Mouse (Mus musculus): ENCODE measurements at regions not wholly inside any gene's neighbourhood (a gene's known extent, or its start where the extent isn't known, plus 50 kb on each side); places are given as distances from the start of the nearest gene placed in this dataset.

GRCm38 (mm10) chr15:67470036-67470435, 969.3 kb upstream of the Lrrc6 start:
- DNase-seq (ENCODE audit: low read depth, low spot score) = no peak

DNA sequence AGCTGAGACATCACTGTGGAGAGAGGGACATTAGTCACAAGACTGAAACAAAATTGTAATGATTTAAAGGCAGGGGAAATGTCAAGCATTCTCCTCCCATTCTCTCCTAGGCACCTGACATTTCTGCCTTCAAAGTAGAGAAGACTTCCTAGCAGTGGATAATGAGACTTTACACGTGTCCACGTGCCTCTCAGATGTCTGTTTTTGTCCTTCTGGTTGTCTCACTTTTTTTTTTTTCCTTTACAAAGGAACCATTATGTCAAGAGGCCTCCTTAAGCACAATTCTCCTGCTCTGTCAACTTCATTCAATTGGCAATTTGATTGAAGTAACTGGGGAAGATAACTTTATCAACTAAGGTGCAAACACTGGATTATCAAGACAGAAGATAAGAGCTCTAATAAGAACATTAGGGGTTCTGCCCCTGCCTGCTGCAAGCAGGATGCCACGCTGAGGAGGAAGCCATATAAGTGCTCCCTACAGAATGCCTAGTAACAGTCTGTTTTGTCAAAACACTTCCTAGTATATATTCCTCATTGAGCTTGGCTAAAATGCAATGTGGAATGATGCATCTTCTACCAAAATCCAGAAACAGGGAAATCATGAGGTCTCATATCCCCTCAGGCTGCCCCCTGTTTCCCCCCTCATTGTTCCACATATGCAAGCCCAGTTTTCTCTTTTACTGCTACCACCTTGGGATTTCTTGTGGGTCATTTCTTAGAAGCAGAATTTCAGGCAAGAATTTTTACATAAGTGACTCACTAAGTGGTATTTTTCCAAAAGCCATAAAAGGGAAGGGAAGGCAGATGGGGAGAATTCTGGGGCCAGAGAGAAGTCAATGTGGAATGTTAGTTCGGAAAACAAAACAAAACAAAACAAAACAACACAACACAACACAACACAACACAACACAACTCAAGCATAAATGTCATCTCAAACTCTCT, 967.0 kb upstream of the Lrrc6 start:
- DNase-seq (ENCODE audit: low read depth, low spot score) = no peak

GRCm38 (mm10) chr15:67462863-67463262, 962.2 kb upstream of the Lrrc6 start:
- no peak for DNase-seq (ENCODE audit: low read depth, low spot score)

DNA sequence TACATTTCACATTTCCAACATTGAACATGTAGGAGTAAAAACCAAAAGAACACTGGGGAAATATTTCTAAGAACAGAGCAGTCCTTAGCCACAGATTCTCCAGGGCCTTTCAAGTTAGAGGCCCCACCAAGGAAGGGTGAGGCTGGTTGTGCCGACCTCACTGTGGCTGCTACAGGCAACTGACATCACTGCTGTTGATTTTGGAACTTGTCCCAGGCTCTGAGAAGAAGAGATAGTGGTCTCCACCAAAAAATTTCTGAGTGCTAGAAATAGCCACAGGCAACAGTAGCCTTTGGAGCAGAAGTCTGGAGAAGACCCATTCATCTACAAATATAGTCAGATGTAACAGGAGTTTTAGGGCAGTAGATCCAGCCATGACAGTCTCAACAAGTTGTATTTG, 959.7 kb upstream of the Lrrc6 start:
- DNase-seq (ENCODE audit: low read depth, low spot score) = no peak

DNA sequence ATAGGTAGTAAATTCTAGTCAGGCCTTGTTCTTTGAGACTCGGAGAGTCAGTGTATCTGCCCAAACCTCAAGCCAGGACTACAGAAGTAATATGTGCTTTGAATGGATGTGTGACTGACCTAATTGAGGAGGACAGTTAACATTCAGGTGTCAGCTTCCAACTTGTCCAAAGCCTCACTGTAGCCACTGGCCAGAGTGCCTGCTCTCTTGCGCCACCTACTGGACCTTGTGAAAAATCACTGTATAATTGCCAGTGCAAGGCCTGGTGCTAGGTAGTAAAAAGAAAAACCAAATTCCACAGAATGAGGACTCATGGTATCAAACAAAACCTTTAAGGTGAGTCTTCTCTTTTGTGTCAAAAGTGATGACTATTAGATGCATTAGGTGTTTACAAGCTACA, 933.6 kb upstream of the Lrrc6 start:
- DNase-seq (ENCODE audit: low read depth, low spot score) = peak; percentile 51

DNA sequence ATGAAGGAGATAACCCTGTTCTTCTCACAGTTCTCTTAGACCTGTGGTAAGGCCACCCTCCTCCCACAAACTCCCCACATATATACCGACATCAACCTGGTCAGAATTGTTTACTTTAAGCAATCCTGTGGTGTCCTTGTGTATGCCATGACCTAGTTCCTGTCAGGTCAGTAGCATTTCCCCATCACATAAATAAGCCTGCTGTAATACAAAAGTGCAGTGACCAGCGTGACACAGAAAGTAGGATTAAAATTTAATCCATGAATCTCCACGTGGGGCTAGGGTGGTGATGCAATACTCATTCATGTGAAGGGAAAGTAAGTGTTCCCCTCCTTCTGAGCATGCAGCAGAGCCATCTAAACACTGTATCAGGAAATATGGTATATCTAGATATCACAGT, 923.2 kb upstream of the Lrrc6 start:
- no peak for DNase-seq (ENCODE audit: low read depth, low spot score)

DNA sequence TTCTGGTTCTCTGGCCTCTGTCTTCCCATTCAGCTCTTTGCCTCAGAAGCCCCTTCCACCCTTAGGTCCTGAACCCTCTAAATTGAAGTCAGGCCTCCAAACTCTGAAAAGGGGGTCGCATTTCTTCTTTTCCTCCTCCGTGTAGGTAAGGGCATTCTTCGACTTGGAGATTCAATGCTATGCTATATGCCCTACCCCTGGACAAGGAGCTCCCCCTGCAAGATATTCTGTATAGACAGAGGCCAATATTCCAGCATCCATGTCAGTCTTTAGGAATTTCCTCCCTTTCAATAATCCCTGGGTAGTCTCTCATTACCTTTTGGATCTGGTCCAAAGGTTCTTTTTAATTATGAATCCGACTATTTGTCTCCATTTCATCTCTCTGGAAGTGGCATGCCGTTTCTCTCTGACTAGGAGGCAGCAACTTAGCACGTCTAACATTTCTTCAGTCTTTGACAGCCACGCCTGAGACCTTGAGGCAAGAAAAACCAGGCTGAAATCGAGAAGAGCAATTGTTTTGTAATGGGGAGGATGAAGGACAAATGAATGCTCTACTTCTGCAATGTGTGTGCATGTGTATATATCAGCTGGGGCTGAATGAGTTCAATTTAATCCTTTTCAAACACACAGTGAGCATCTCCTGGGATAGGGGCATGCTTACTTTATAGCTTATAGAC, 921.7 kb upstream of the Lrrc6 start:
- no peak for DNase-seq (ENCODE audit: low read depth, low spot score)

DNA sequence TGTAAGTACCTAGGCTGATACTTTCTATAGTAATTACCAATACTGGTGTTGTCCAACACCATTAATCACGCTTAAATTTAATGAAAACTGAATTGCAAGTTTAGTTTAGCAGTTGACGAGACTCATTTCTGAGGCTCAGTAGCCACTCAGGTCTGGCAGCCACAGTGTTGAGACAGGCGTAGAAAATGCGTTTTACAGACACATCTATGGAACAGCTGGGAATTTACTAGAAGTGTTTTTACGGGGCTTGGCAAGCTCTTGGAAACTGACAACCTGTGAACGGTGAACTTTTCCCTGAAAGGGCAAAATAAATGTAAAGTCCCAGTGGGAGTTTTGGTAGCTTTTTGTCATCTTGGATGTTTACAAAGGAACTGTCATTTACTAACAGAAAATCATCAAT, 920.1 kb upstream of the Lrrc6 start:
- no peak for DNase-seq (ENCODE audit: low read depth, low spot score)

DNA sequence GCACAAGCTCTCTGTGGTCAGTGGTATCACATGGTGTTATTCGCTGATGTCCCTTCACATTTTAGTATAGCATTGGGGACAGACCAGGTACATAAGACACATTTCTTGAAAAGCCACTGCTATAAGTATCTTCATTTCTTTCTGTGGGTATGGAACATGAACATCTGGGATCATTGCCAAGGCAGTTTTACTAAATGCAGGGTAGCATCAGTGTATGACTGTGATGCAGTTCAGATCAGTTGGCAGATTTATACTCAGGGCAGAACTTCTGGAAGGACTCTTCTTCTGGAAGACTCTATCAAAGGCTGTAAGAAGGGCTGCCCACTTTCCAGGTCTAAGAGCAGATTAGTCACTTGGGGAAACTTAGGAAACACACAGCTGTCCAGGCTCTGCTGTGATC, 919.0 kb upstream of the Lrrc6 start:
- DNase-seq (ENCODE audit: low read depth, low spot score) = no peak

GRCm38 (mm10) chr15:67417742-67418163, 917.0 kb upstream of the Lrrc6 start:
- DNase-seq (ENCODE audit: low read depth, low spot score) = no peak

- no peak for DNase-seq (ENCODE audit: low read depth, low spot score)
These were observed 915.1 kb upstream of the Lrrc6 start for GRCm38 (mm10) chr15:67415840-67416239.

DNA sequence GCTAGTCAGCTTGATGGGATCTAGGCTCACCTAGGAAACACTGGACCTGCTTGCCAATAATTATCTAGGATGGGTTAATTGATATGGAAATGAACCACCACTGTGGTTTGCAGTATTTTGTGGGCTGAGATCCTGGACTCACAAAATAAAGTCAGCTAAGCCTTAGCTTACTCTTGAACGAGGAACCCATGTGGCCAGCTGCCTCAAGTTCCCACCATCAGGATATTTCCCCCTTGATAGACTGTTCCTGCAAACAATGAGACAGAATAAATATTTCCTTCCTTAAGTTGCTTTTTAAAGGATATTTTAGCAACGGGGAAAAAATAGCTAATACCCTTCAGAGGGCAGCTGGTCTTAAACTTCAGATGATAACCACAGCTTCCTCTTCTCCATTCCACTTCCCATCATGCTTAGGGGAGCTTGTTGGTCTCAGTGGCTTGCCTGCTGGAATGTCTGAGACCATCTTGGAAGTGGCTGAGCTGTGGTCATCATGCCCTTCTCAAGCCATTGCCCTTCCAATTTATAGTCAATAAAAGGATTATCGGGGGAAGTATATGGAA, 913.7 kb upstream of the Lrrc6 start:
- DNase-seq (ENCODE audit: low read depth, low spot score) = no peak

GRCm38 (mm10) chr15:67413581-67413980, 912.9 kb upstream of the Lrrc6 start:
- DNase-seq (ENCODE audit: low read depth, low spot score) = no peak

DNA sequence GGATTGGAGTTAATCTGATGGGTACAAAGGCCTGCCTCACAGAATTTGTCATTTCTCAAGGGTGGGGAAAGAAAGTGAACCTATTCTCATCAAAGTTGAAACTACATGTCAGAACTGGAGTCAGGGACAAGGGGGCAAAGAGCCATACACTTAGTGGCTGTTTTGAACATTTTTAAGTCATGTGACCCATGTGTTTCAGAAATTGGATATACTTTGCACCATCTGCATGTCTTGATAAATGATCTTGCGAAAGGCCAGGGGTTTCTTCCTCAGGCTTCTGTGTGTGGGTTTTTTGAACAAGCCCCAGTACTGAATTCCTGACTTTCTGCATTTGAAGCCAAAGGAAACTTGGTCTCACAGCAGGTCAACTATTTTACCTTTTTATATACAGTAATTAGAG, 911.7 kb upstream of the Lrrc6 start:
- no peak for DNase-seq (ENCODE audit: low read depth, low spot score)

DNA sequence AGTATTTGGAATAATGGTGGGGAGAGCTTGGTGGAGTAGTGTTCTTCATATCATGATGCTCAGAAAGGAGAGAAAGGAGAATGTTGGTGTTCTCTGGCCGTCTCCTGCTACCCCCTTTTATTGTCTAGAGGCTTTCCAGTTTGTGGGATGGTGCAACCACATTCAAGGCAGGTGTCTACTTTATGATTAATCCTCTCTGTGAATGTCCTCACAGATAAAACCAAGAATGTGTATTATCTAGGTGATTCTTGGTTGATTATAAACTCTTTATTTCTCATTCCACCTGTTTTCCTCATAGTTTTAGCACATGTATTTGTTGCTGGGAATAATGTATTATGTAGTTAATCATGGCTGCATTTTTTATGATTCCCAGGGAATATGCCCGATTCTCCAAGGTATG, 910.9 kb upstream of the Lrrc6 start:
- DNase-seq (ENCODE audit: low read depth, low spot score) = no peak

- DNase-seq (ENCODE audit: low read depth, low spot score) = no peak
These were observed 909.3 kb upstream of the Lrrc6 start for GRCm38 (mm10) chr15:67410012-67410411.

DNA sequence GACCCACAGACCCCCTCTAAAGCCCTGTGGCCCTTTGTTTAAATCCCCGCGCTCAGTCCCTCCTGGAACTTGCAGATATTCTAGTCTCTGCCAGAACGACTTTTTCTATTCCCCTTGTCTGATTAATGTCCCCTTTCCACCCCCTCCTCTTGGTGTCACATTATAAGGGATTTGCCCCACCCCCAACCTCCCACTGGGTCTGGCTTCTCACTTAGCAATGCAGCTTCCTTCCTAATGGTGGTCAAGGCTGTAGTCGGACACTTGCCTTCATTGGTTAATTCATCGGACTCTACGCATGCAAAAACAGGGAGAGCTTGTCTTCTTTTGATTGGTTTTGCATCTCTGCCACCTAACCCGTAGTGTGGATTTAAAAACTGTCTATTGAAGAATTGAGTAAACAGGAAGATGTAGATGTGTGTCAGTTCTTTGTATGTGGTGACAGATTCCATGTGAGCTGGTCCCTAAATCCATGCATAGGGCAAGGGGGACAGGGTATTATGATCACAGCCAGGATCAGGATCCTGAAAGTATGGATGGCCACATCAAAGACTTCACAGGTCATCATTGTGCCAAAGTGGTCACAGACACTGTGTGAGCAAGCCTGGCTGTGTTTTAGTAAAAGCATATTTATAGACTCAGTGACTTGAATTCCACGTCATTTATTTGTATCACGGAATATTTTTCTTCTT, 908.3 kb upstream of the Lrrc6 start:
- no peak for DNase-seq (ENCODE audit: low read depth, low spot score)

DNA sequence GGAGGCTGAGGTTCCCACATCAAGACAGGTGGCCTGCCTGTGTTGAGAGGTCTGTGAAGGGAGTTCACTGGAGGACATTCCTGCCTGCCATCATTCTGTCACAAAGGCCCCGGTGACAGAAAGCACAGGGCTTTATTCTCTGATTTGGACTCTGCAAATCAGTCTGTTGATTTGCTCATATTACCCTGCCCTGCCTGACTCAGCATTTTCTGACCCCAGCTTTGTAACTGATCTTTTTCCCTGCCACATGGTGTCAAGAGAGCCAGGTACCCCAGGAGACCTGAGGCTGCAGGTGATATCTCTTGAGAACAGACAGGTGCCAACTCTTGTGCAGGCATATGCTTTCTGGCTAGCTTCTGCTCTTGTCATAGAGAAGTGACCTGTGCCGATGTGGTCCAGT, 906.5 kb upstream of the Lrrc6 start:
- DNase-seq (ENCODE audit: low read depth, low spot score) = no peak

DNA sequence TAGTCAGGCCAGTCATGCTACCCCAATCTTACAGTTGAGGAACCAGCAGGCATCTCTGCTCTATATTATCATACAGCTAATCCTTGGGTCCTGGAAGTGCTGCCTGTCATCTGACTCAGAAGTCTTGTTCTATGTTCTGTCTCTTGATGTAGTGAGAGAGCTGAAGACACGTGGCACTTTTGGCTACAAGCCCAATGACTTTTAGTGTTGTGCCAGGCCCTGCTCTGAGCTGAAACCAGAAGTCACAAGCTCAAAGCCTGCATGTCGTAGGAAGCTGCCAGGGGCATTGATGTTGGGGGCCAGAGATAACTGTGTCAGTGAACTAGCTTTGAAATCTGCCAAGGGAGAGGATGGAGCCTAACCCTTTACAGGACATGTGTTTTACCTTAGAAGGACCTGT, 904.8 kb upstream of the Lrrc6 start:
- DNase-seq (ENCODE audit: low read depth, low spot score) = no peak

DNA sequence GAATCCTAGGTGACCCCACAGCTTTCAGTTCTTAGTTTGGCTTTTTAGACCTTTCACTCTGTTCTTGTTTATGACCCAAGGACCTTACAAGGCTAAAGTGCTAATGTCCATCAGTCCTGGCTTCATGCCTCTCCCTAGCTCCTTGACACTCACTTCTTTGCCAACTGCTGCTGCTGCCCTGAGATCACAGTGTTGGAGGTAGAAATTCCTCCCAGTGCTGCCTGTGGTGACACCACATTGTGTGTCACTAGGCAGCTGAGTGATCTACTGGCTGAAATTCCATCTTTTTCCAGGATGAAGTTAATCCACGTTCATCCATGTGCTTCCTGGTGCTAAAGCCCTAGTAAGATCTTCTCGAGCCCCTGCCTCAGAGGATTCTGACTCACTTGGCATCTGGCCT, 904.3 kb upstream of the Lrrc6 start:
- no peak for DNase-seq (ENCODE audit: low read depth, low spot score)

- DNase-seq (ENCODE audit: low read depth, low spot score) = no peak
These were observed 901.6 kb upstream of the Lrrc6 start for GRCm38 (mm10) chr15:67402310-67402709.

GRCm38 (mm10) chr15:67397269-67397668, 896.6 kb upstream of the Lrrc6 start:
- DNase-seq (ENCODE audit: low read depth, low spot score) = no peak
